Mouse (Mus musculus) frontal cortex, postnatal 25 days (tissue): ENCODE data around the gene Pdzrn3.

Source experiments
- DNase-seq, 2 experiments: peaks; one replicate each; pipeline ENCODE4 v3.0.0; 2022; ENCODE audit warnings: low spot score in 2 of 2

The Pdzrn3 gene

GRCm38 (mm10) chr6:101377167-101377934 is at the start of gene Pdzrn3:
TSS of gene Pdzrn3 (minus strand) at chr6:101377897.
- peak in 1 of 2 experiments; percentile 46 for DNase-seq

- DNase-seq = no peak
Measured at GRCm38 (mm10) chr6:101427296-101427695, 49.6 kb upstream of the Pdzrn3 start.

- DNase-seq = no peak
Measured at GRCm38 (mm10) chr6:101426301-101426700, 48.6 kb upstream of the Pdzrn3 start.

GRCm38 (mm10) chr6:101422084-101422954 is 44.6 kb upstream of the Pdzrn3 start:
- DNase-seq = no peak

GRCm38 (mm10) chr6:101418213-101418612 is 40.5 kb upstream of the Pdzrn3 start:
- DNase-seq = no peak

- no peak for DNase-seq
Measured at GRCm38 (mm10) chr6:101411701-101412100, 34.0 kb upstream of the Pdzrn3 start.

GRCm38 (mm10) chr6:101411064-101411463 is 33.4 kb upstream of the Pdzrn3 start:
- DNase-seq = no peak

GRCm38 (mm10) chr6:101396711-101397110 is 19.0 kb upstream of the Pdzrn3 start:
- DNase-seq = no peak

- DNase-seq = no peak
Measured at GRCm38 (mm10) chr6:101395908-101396307, 18.2 kb upstream of the Pdzrn3 start.

- no peak for DNase-seq
Measured at GRCm38 (mm10) chr6:101392801-101393117, 15.1 kb upstream of the Pdzrn3 start.

- no peak for DNase-seq
Measured at GRCm38 (mm10) chr6:101392107-101392800, 14.6 kb upstream of the Pdzrn3 start.

GRCm38 (mm10) chr6:101385490-101385889 is 7.8 kb upstream of the Pdzrn3 start:
- DNase-seq = no peak

- no peak for DNase-seq
Measured at GRCm38 (mm10) chr6:101384958-101385357, 7.3 kb upstream of the Pdzrn3 start.

- DNase-seq = no peak
Measured at GRCm38 (mm10) chr6:101384476-101384875, 6.8 kb upstream of the Pdzrn3 start.

- no peak for DNase-seq
Measured at GRCm38 (mm10) chr6:101382891-101383290, 5.2 kb upstream of the Pdzrn3 start.

GRCm38 (mm10) chr6:101379546-101379945 is 1.8 kb upstream of the Pdzrn3 start:
- no peak for DNase-seq

GRCm38 (mm10) chr6:101377935-101378609 is 375 bp upstream of the Pdzrn3 start:
- DNase-seq = peak in 1 of 2 experiments; percentile 35

- DNase-seq = no peak
Measured at GRCm38 (mm10) chr6:101376511-101377166, 1.1 kb downstream of the Pdzrn3 start.

GRCm38 (mm10) chr6:101376049-101376448 is 1.6 kb downstream of the Pdzrn3 start:
- no peak for DNase-seq

- no peak for DNase-seq
Measured at GRCm38 (mm10) chr6:101374721-101375120, 3.0 kb downstream of the Pdzrn3 start.

- no peak for DNase-seq
Measured at GRCm38 (mm10) chr6:101374186-101374585, 3.5 kb downstream of the Pdzrn3 start.
